Mouse (Mus musculus) forebrain, embryonic 14.5 days (tissue): ENCODE measurements at regions not wholly inside any gene's neighbourhood (a gene's known extent, or its start where the extent isn't known, plus 50 kb on each side); places are given as distances from the start of the nearest gene placed in this dataset.

Experiments
- ATAC-seq: fragments of 200-750 bp; cut with Nextera tagmentation; 2 replicates; pipeline ENCODE4 v1.8.0; 2017; ENCODE audit warnings: mild to moderate bottlenecking, moderate library complexity
- DNase-seq: peaks from one replicate; pipeline ENCODE4 v3.0.0-alpha.2; 2015; ENCODE audit warnings: low spot score
- H3K27ac ChIP-seq: fragments of 300-500 bp; sonication (generic); 2 replicates; pipeline ENCODE4 v1.5.1; 2014; ENCODE audit warnings: low read depth, mild to moderate bottlenecking, control low read depth, low read length, moderate library complexity
- H3K27me3 ChIP-seq: fragments of 300-500 bp; sonication (generic); replicated peaks from 2 replicates; pipeline ENCODE4 v1.6.1; 2014; ENCODE audit warnings: low read length, control low read depth, mixed read lengths; ENCODE audit not compliant: control insufficient read depth, insufficient read depth
- H3K36me3 ChIP-seq: fragments of 300-500 bp; sonication (generic); 2 replicates; pipeline ENCODE4 v1.6.1; 2014; ENCODE audit warnings: low read length, control low read depth; ENCODE audit not compliant: control insufficient read depth, insufficient read depth
- H3K4me1 ChIP-seq: fragments of 300-500 bp; sonication (generic); 2 replicates; pipeline ENCODE4 v1.6.1; 2014; ENCODE audit warnings: antibody characterized with exemption, low read length, control low read depth; ENCODE audit not compliant: control insufficient read depth, insufficient read depth
- H3K4me2 ChIP-seq: fragments of 300-500 bp; sonication (generic); 2 replicates; pipeline ENCODE4 v1.6.1; 2014; ENCODE audit warnings: mild to moderate bottlenecking, control low read depth, low read length
- H3K4me3 ChIP-seq: fragments of 300-500 bp; sonication (generic); 2 replicates; pipeline ENCODE4 v1.5.1; 2014; ENCODE audit warnings: low read depth, low read length, control low read depth
- H3K9ac ChIP-seq: fragments of 300-500 bp; sonication (generic); 2 replicates; pipeline ENCODE4 v1.6.1; 2014; ENCODE audit warnings: mild to moderate bottlenecking, low read length, control low read depth, moderate library complexity
- H3K9me3 ChIP-seq: fragments of 300-500 bp; sonication (generic); replicated peaks from 2 replicates; pipeline ENCODE4 v1.6.1; 2016; ENCODE audit warnings: low read length, control low read depth, mixed read lengths; ENCODE audit not compliant: control insufficient read depth
- WGBS: fragments of 180-500 bp; shearing (Covaris S2); extraction: QIAGEN DNeasy Blood & Tissue Kit; methylation state at CpG from one replicate; pipeline ENCODE4 v1.1.7; 2014; 5-methylcytosine and 5-hydroxymethylcytosine counted together

- no peak overlapping the region for H3K4me3 ChIP-seq
- no peak for ATAC-seq
- no peak overlapping the region for H3K4me2 ChIP-seq
Observed at GRCm38 (mm10) chr16:24159336-24159735, 170.7 kb upstream of the Bcl6 start.

GRCm38 (mm10) chr16:24157753-24158152 is 169.1 kb upstream of the Bcl6 start:
- WGBS: 96% methylated on average over 2 of the region's 2 CpGs
- Histone ChIP-seq H3K4me2 (no peak overlapping the region), H3K9me3 (no peaks in the 10 kb centered on the region), H3K27me3 (no peaks in the 10 kb centered on the region), H3K36me3 (no peaks in the 10 kb centered on the region), H3K27ac (no peak overlapping the region), H3K4me1 (no peaks in the 10 kb centered on the region), H3K9ac (no peak overlapping the region), H3K4me3 (no peak overlapping the region)
- ATAC-seq (no peak), DNase-seq (no peak)

More at GRCm38 (mm10) chr16:24159336-24159735, 170.7 kb upstream of the Bcl6 start:
- 92% methylated on average over 2 of the region's 2 CpGs for WGBS
- Histone ChIP-seq H3K9ac (no peak overlapping the region), H3K4me1 (no peaks in the 10 kb centered on the region), H3K27me3 (no peaks in the 10 kb centered on the region), H3K36me3 (no peaks in the 10 kb centered on the region), H3K27ac (no peak overlapping the region), H3K9me3 (no peaks in the 10 kb centered on the region)
- no peak for DNase-seq

GRCm38 (mm10) chr16:24156729-24157430 is 168.2 kb upstream of the Bcl6 start:
- Histone ChIP-seq H3K4me1 (no peaks in the 10 kb centered on the region), H3K9ac (no peak overlapping the region), H3K27me3 (no peaks in the 10 kb centered on the region), H3K27ac (no peak overlapping the region), H3K4me3 (no peak overlapping the region), H3K36me3 (no peaks in the 10 kb centered on the region), H3K4me2 (no peak overlapping the region), H3K9me3 (no peaks in the 10 kb centered on the region)
- ATAC-seq (no peak), DNase-seq (no peak)
- 73% methylated on average over 6 of the region's 6 CpGs for WGBS

- H3K27me3 ChIP-seq: no peaks in the 10 kb centered on the region
- WGBS: 85% methylated on average over 4 of the region's 4 CpGs
- ATAC-seq: no peak
Observed at GRCm38 (mm10) chr16:24154816-24155357, 166.2 kb upstream of the Bcl6 start.

GRCm38 (mm10) chr16:24153943-24154342 is 165.3 kb upstream of the Bcl6 start:
- Histone ChIP-seq H3K27ac (no peak overlapping the region), H3K4me2 (no peak overlapping the region), H3K9me3 (no peaks in the 10 kb centered on the region), H3K9ac (no peak overlapping the region), H3K4me1 (no peaks in the 10 kb centered on the region), H3K4me3 (no peak overlapping the region), H3K27me3 (no peaks in the 10 kb centered on the region), H3K36me3 (no peaks in the 10 kb centered on the region)
- DNase-seq (no peak), ATAC-seq (no peak)
- whole genome bisulfite sequencing: 59% methylated on average over 1 of the region's 1 CpGs

More at GRCm38 (mm10) chr16:24154816-24155357, 166.2 kb upstream of the Bcl6 start:
- no peak overlapping the region for H3K4me2 ChIP-seq
- H3K9me3 ChIP-seq: no peaks in the 10 kb centered on the region
- no peak overlapping the region for H3K4me3 ChIP-seq
- no peaks in the 10 kb centered on the region for H3K4me1 ChIP-seq
- H3K9ac ChIP-seq: no peak overlapping the region
- no peak overlapping the region for H3K27ac ChIP-seq
- DNase-seq: no peak
- no peaks in the 10 kb centered on the region for H3K36me3 ChIP-seq

- Histone ChIP-seq H3K9ac (no peak overlapping the region), H3K9me3 (no peaks in the 10 kb centered on the region), H3K4me2 (no peak overlapping the region), H3K4me3 (no peak overlapping the region), H3K4me1 (no peaks in the 10 kb centered on the region), H3K27me3 (no peaks in the 10 kb centered on the region), H3K36me3 (no peaks in the 10 kb centered on the region), H3K27ac (no peak overlapping the region)
- ATAC-seq (no peak), DNase-seq (no peak)
- 88% methylated on average over 7 of the region's 7 CpGs for WGBS
Observed at GRCm38 (mm10) chr16:24151831-24152247, 163.2 kb upstream of the Bcl6 start.

- Histone ChIP-seq H3K4me1 (no peaks in the 10 kb centered on the region), H3K27ac (no peak overlapping the region), H3K9me3 (no peaks in the 10 kb centered on the region), H3K36me3 (no peaks in the 10 kb centered on the region), H3K4me2 (no peak overlapping the region), H3K4me3 (no peak overlapping the region), H3K9ac (no peak overlapping the region), H3K27me3 (no peaks in the 10 kb centered on the region)
- ATAC-seq (no peak), DNase-seq (no peak)
- WGBS: 90% methylated on average over 7 of the region's 7 CpGs
Observed at GRCm38 (mm10) chr16:24151178-24151725, 162.6 kb upstream of the Bcl6 start.

- H3K4me3 ChIP-seq: no peak overlapping the region
- H3K27me3 ChIP-seq: no peaks in the 10 kb centered on the region
- H3K9ac ChIP-seq: no peak overlapping the region
- ATAC-seq (no peak), DNase-seq (no peak)
- H3K36me3 ChIP-seq: no peaks in the 10 kb centered on the region
- no peaks in the 10 kb centered on the region for H3K9me3 ChIP-seq
- no peak overlapping the region for H3K4me2 ChIP-seq
- 92% methylated on average over 2 of the region's 2 CpGs for WGBS
- no peaks in the 10 kb centered on the region for H3K4me1 ChIP-seq
- no peak overlapping the region for H3K27ac ChIP-seq
Observed at GRCm38 (mm10) chr16:24150512-24150911, 161.9 kb upstream of the Bcl6 start.

- Histone ChIP-seq H3K9me3 (no peaks in the 10 kb centered on the region), H3K9ac (no peak overlapping the region), H3K27ac (no peak overlapping the region), H3K4me1 (no peaks in the 10 kb centered on the region), H3K4me3 (no peak overlapping the region), H3K36me3 (no peaks in the 10 kb centered on the region), H3K4me2 (no peak overlapping the region), H3K27me3 (no peaks in the 10 kb centered on the region)
- WGBS: 84% methylated on average over 4 of the region's 4 CpGs
- DNase-seq: no peak
- no peak for ATAC-seq
Observed at GRCm38 (mm10) chr16:24149441-24149840, 160.8 kb upstream of the Bcl6 start.
